Mouse (Mus musculus) hindbrain, embryonic 14.5 days (tissue): Measurements from ENCODE around the gene Pdzk1ip1. TPM values are rescaled to one million over a fixed set of nuclear protein-coding genes. Genes with fewer than 3 reads are reported as not detected.

ENCODE experiments used
- ATAC-seq: fragments of 200-750 bp; cut with Nextera tagmentation; 2 replicates; pipeline ENCODE4 v1.8.0; 2017; ENCODE audit warnings: moderate number of reproducible peaks, mild to moderate bottlenecking, moderate TSS enrichment, moderate library complexity; ENCODE audit not compliant: low FRiP score
- DNase-seq: peaks from one replicate; pipeline ENCODE4 v3.0.0-alpha.2; 2015; ENCODE audit warnings: low spot score
- H3K27ac ChIP-seq: fragments of 300-500 bp; sonication (generic); 2 replicates; pipeline ENCODE4 v1.5.1; 2014; ENCODE audit warnings: mild to moderate bottlenecking, moderate library complexity
- H3K27me3 ChIP-seq: fragments of 300-500 bp; sonication (generic); 2 replicates; pipeline ENCODE4 v1.6.1; 2014; ENCODE audit warnings: mild to moderate bottlenecking, low read length, mixed read lengths; ENCODE audit not compliant: control insufficient read depth, insufficient read depth
- H3K36me3 ChIP-seq: fragments of 300-500 bp; sonication (generic); replicated peaks from 2 replicates; pipeline ENCODE4 v1.6.1; 2014; ENCODE audit not compliant: control insufficient read depth, insufficient read depth
- H3K4me1 ChIP-seq: fragments of 300-500 bp; sonication (generic); replicated peaks from 2 replicates; pipeline ENCODE4 v1.6.1; 2014; ENCODE audit warnings: antibody characterized with exemption, low read length, mixed read lengths; ENCODE audit not compliant: control insufficient read depth, insufficient read depth
- H3K4me2 ChIP-seq: fragments of 300-500 bp; sonication (generic); replicated peaks from 2 replicates; pipeline ENCODE4 v1.6.1; 2014; ENCODE audit warnings: mild to moderate bottlenecking, moderate library complexity
- H3K4me3 ChIP-seq: fragments of 300-500 bp; sonication (generic); replicated peaks from 2 replicates; pipeline ENCODE4 v1.5.1; 2014; ENCODE audit warnings: mild to moderate bottlenecking, low read length
- H3K9ac ChIP-seq: fragments of 300-500 bp; sonication (generic); 2 replicates; pipeline ENCODE4 v1.6.1; 2014
- H3K9me3 ChIP-seq: fragments of 300-500 bp; sonication (generic); 2 replicates; pipeline ENCODE4 v1.6.1; 2016; ENCODE audit warnings: low read length; ENCODE audit not compliant: control insufficient read depth
- WGBS: fragments of 180-500 bp; shearing (Covaris S2); extraction: QIAGEN DNeasy Blood & Tissue Kit; methylation state at CpG from one replicate; pipeline ENCODE4 v1.1.7; 2014; 5-methylcytosine and 5-hydroxymethylcytosine counted together
- polyA plus RNA-seq: library from polyadenylated mRNA; unstranded; fragments of >200 nt; fragmentation: Nextera tagmentation; extraction: Ambion mirVana; gene quantifications from 2 replicates; pipeline ENCODE4 v1.2.1, GENCODE M21; 2014

Gene Pdzk1ip1
- polyA plus RNA-seq, 1 experiment from 2014 or later: 3.0 TPM

GRCm38 (mm10) chr4:115063518-115064239, 24.8 kb upstream of the Pdzk1ip1 start:
- WGBS: under 1% methylated on average over 30 of the region's 31 CpGs
- Histone ChIP-seq H3K27ac (no peak overlapping the region), H3K27me3 (peaks cover 89% of the 10 kb centered on the region), H3K4me2 (peak overlapping the region; percentile 89), H3K9ac (peak overlapping the region; percentile 53), H3K36me3 (no peaks in the 10 kb centered on the region), H3K9me3 (no peaks in the 10 kb centered on the region), H3K4me1 (peaks cover 12% of the 10 kb centered on the region), H3K4me3 (peak overlapping the region; percentile 46)
- ATAC-seq (no peak), DNase-seq (no peak)

DNA sequence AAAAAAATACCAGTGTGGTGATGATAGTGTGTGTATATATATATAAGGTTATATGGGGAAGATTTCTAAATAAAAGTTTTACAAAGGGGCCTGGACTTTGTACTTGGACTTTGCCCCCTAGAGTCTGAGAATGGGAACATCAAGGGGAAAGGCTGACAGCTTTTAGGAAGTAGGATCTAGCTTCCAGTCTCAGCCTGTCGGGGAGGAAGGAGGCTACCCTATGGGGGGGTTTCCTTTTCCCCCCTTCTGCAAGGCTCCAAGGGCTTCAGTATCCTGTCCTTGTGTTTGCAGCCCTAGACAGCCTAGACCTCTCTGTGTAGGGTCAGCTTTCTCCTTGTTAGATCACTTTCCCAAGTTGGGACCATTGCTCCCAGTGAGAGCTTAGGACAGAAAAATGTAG, 16.8 kb upstream of the Pdzk1ip1 start:
- Histone ChIP-seq H3K4me1 (no peaks in the 10 kb centered on the region), H3K27ac (no peak overlapping the region), H3K36me3 (no peaks in the 10 kb centered on the region), H3K4me2 (no peak overlapping the region), H3K4me3 (no peak overlapping the region), H3K9me3 (no peaks in the 10 kb centered on the region), H3K9ac (no peak overlapping the region), H3K27me3 (peaks cover 13% of the 10 kb centered on the region)
- ATAC-seq (no peak), DNase-seq (no peak)
- 27% methylated on average over 1 of the region's 1 CpGs for WGBS

GRCm38 (mm10) chr4:115074789-115075188, 13.7 kb upstream of the Pdzk1ip1 start:
- H3K27me3 ChIP-seq: no peaks in the 10 kb centered on the region; the same call in 1 of the 2 replicates
- no peak overlapping the region for H3K9ac ChIP-seq
- H3K4me3 ChIP-seq: no peak overlapping the region
- H3K4me1 ChIP-seq: peaks cover 10% of the 10 kb centered on the region
- ATAC-seq (no peak), DNase-seq (no peak)
- H3K36me3 ChIP-seq: no peaks in the 10 kb centered on the region
- H3K4me2 ChIP-seq: no peak overlapping the region
- WGBS: 87% methylated on average over 1 of the region's 1 CpGs
- H3K27ac ChIP-seq: peak overlapping the region; percentile 9; the same call in 1 of the 2 replicates
- no peaks in the 10 kb centered on the region for H3K9me3 ChIP-seq

DNA sequence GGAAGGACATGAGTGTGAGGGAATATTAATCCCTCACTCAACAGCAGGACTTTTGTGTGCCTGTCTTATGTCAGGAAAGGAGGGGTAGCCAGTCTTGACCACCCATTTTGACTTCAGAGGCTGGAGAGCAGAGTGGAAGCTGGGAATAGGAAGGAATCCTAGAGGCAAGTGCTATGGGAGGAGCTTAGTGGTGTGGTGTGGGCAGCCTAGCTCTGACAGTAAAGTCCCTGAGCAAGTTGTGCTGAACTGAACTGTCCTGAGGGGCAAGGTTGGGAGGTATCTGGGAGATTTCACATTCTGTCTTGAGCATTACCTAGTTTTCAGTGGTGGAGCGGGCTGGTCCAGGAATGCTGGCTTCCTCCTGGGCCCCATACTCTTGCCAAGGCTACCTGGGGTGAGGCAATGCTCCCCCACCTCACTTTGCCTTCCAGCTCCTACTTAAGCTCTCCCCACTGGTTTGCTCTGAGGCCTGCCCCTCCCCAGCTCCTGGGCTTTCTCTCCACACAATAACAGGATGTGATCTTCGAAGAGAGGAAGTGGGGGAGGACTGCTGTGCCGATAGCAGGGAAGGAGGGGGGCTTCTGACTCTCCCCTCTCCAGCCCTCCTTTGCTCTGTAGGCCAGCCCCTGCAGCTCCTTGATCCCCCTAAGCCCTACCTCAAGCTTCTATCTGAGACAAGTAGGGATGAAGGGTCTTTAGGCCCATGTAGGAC, 13.1 kb upstream of the Pdzk1ip1 start:
- no peak for DNase-seq

GRCm38 (mm10) chr4:115078892-115079820, 9.4 kb upstream of the Pdzk1ip1 start:
- Histone ChIP-seq H3K4me1 (peaks cover 12% of the 10 kb centered on the region), H3K4me2 (no peak overlapping the region), H3K9me3 (no peaks in the 10 kb centered on the region), H3K27me3 (no peaks in the 10 kb centered on the region), H3K4me3 (no peak overlapping the region), H3K9ac (peak overlapping the region; percentile 32; the same call in 1 of the 2 replicates), H3K27ac (0 out of 2 replicates have a peak overlapping the region, but pooled peaks have one; percentile 20), H3K36me3 (no peaks in the 10 kb centered on the region)
- peak; percentile 81 for ATAC-seq
- DNase-seq: peak; percentile 65
- WGBS: 16% methylated on average over 10 of the region's 10 CpGs

More for the DNA sequence above, 13.1 kb upstream of the Pdzk1ip1 start:
- H3K9me3 ChIP-seq: no peaks in the 10 kb centered on the region
- peak overlapping the region; percentile 9; the same call in 1 of the 2 replicates for H3K27ac ChIP-seq
- H3K4me3 ChIP-seq: no peak overlapping the region
- ATAC-seq: no peak
- peaks cover 12% of the 10 kb centered on the region for H3K4me1 ChIP-seq
- no peaks in the 10 kb centered on the region; the same call in 1 of the 2 replicates for H3K27me3 ChIP-seq
- no peak overlapping the region for H3K4me2 ChIP-seq
- WGBS: 68% methylated on average over 3 of the region's 3 CpGs
- H3K9ac ChIP-seq: no peak overlapping the region
- no peaks in the 10 kb centered on the region for H3K36me3 ChIP-seq

- 11% methylated on average over 5 of the region's 5 CpGs for WGBS
- ATAC-seq (0 out of 2 replicates have a peak, but pooled peaks have one; percentile 4), DNase-seq (no peak)
- Histone ChIP-seq H3K4me3 (no peak overlapping the region), H3K27ac (no peak overlapping the region; the same call in 1 of the 2 replicates), H3K4me1 (peaks cover 12% of the 10 kb centered on the region), H3K9me3 (no peaks in the 10 kb centered on the region), H3K9ac (no peak overlapping the region), H3K4me2 (no peak overlapping the region), H3K36me3 (no peaks in the 10 kb centered on the region), H3K27me3 (no peaks in the 10 kb centered on the region)
These were observed 8.6 kb upstream of the Pdzk1ip1 start for GRCm38 (mm10) chr4:115079821-115080349.

DNA sequence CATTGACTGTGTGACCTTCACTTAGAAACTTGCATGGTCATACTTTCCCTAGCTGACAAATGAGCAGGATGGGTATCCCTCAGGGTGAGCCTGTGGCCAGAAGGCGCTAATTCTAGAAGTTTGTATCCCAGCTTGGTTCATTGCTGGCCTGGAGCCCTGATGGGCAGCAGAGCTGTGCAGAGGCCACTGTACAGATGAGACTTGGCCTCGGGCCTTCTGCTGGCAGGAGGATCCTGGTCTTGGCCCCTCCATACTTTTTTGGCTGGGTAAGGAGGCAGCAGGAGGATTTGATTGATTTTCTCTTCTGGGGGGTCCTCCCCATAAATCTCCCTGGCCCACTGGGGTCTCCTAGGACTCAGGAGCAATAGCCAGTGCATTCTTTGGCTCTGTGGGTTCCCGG, 5.5 kb upstream of the Pdzk1ip1 start:
- Histone ChIP-seq H3K9ac (no peak overlapping the region), H3K4me1 (peaks cover 12% of the 10 kb centered on the region), H3K27me3 (peaks cover 10% of the 10 kb centered on the region; the same call in 1 of the 2 replicates), H3K27ac (no peak overlapping the region), H3K4me3 (no peak overlapping the region), H3K9me3 (no peaks in the 10 kb centered on the region), H3K36me3 (no peaks in the 10 kb centered on the region), H3K4me2 (no peak overlapping the region)
- WGBS: 81% methylated on average over 3 of the region's 3 CpGs
- DNase-seq (no peak), ATAC-seq (no peak)

- H3K4me3 ChIP-seq: no peak overlapping the region
- H3K4me1 ChIP-seq: no peaks in the 10 kb centered on the region
- no peak overlapping the region for H3K4me2 ChIP-seq
- ATAC-seq: no peak
- no peaks in the 10 kb centered on the region for H3K36me3 ChIP-seq
- WGBS: 18% methylated on average over 6 of the region's 6 CpGs
- DNase-seq: peak; percentile 74
- no peaks in the 10 kb centered on the region for H3K9me3 ChIP-seq
- no peak overlapping the region for H3K9ac ChIP-seq
- no peak overlapping the region for H3K27ac ChIP-seq
- H3K27me3 ChIP-seq: peaks cover 22% of the 10 kb centered on the region; the same call in 1 of the 2 replicates
These were observed 2.9 kb upstream of the Pdzk1ip1 start for GRCm38 (mm10) chr4:115085522-115086095.
